Mouse (Mus musculus) embryo, embryonic 9.5 days (tissue): Measurements from ENCODE around the gene Slc35f3.
A peak's percentile ranks its signal among the peaks of the same experiment; 100 is the strongest.

Source experiments
- DNase-seq: peaks from one replicate; pipeline ENCODE4 v3.0.0-alpha.2; 2017; ENCODE audit errors: extremely low spot score

Slc35f3 gene

GRCm38 (mm10) chr8:126404550-126404949 lies 106.2 kb downstream of the Slc35f3 start:
- peak; percentile 25 for DNase-seq

DNA sequence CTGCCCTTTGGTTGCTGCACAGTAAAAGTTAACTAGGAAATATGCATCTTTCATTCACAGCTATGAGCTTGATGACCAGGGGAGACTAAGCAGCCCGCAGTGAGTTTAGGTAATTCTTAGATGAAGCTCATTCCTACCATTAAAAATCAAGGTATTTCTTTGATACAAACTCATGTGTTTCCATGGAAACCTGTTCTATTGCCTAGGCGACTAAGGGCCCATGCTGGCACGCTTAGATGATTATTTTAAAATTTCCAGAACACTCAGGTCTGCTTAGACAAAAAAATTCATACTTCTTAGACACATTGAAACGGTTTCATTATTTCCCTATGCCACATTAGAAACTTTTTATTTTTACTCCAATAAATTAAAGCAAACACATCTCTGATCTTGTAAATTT lies 106.7 kb downstream of the Slc35f3 start:
- DNase-seq = no peak

GRCm38 (mm10) chr8:126420834-126421233 lies 122.5 kb downstream of the Slc35f3 start:
- DNase-seq = no peak

- DNase-seq = peak; percentile 95
Measured at GRCm38 (mm10) chr8:126422174-126422919, 124.0 kb downstream of the Slc35f3 start, which contains the start of gene Coa6. Gene Coa6, plus strand, starts transcription at chr8:126422515.

DNA sequence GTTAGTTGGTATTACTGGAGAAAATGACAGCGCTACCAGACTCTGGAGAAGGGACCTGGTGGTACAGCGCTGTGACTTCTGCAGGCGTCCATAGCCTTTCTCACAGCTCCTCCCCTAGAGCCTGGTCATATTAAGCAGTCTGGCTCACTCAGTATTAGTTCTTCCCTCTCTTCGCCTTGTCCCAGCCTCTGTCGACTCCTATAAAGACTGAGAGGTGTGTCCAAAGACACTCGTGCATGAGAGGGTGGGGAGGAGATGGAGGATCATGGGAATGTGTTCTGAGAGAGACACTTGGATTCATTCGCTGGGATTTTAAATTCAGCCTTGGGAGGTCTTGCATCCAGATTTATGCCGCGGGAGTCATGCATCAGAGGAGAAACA lies 124.6 kb downstream of the Slc35f3 start:
- no peak for DNase-seq

- no peak for DNase-seq
Measured at GRCm38 (mm10) chr8:126424163-126424562, 125.8 kb downstream of the Slc35f3 start.

DNA sequence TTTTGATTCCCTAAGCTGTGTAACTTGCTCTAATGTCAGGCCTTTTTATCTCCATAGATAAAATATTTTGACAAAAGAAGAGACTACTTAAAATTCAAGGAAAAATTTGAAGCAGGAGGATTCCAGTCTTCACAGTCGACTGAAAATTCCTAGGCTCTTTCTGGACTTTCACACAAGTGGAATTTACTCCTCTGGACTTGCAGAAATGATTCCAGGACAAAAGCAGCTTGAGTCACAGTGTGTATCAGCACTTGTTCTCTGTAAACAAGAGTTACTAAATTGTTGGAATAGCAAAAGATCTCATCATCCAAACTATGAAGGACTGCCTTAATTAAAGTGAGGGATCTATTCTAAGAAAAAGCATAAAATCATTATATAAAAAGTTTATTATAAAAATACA lies 126.6 kb downstream of the Slc35f3 start:
- DNase-seq = no peak

GRCm38 (mm10) chr8:126429635-126430034 lies 131.3 kb downstream of the Slc35f3 start:
- DNase-seq = no peak

- DNase-seq = no peak
Measured at GRCm38 (mm10) chr8:126433827-126434226, 135.5 kb downstream of the Slc35f3 start.

DNA sequence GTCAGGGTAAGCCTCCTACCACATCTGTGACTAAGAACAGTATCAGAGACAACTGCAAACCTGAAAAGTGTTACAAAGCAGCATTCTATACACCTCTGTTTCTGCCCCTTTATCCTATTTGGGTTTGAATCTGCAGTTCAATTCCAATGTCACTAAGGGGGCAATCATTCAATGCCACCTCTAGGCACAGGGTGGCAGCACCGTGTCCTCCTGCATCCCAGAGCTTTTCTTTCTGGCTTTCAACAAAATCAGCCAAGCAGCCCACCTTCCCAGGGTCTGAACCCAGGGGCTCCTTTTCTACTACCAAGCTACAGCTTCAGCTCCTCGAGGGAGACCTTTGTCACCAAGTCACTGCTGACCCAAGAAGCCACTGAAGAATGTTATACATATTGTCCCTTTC lies 140.6 kb downstream of the Slc35f3 start:
- DNase-seq = no peak
